Mouse (Mus musculus): ENCODE results near the gene Trmt2a. TPM values are rescaled to one million over a fixed set of nuclear protein-coding genes. Genes with fewer than 3 reads are reported as not detected.

Trmt2a gene
- total RNA-seq (2015; ENCODE audit: low replicate concordance): 20.9 and 48.0 TPM in 2 replicates
- total RNA-seq (2017; ENCODE audit: low replicate concordance): 16.4 and 19.1 TPM in 2 replicates

- ATAC-seq (replicated peaks; ENCODE audit: low FRiP score, poor library complexity, severe bottlenecking): peak; percentile 88
Observed at GRCm38 (mm10) chr16:18248433-18249363, at the start of gene Trmt2a, which contains the start of gene Ranbp1. TSS of gene Trmt2a (plus strand) at chr16:18248679. TSS of gene Ranbp1 (minus strand) at chr16:18248732.

- no peak for ATAC-seq (replicated peaks; ENCODE audit: low FRiP score, poor library complexity, severe bottlenecking)
Observed at GRCm38 (mm10) chr16:18200062-18200461, 48.4 kb upstream of the Trmt2a start.

- no peak for ATAC-seq (replicated peaks; ENCODE audit: low FRiP score, poor library complexity, severe bottlenecking)
Observed at GRCm38 (mm10) chr16:18201620-18202019, 46.9 kb upstream of the Trmt2a start.

- no peak for ATAC-seq (replicated peaks; ENCODE audit: low FRiP score, poor library complexity, severe bottlenecking)
Observed at GRCm38 (mm10) chr16:18202061-18202460, 46.4 kb upstream of the Trmt2a start.

GRCm38 (mm10) chr16:18203430-18204091 lies 44.9 kb upstream of the Trmt2a start:
- no peak for ATAC-seq (replicated peaks; ENCODE audit: low FRiP score, poor library complexity, severe bottlenecking)

GRCm38 (mm10) chr16:18210701-18211416 lies 37.6 kb upstream of the Trmt2a start:
- no peak for ATAC-seq (replicated peaks; ENCODE audit: low FRiP score, poor library complexity, severe bottlenecking)

GRCm38 (mm10) chr16:18211417-18212171 lies 36.9 kb upstream of the Trmt2a start:
- peak; percentile 75 for ATAC-seq (replicated peaks; ENCODE audit: low FRiP score, poor library complexity, severe bottlenecking)

- ATAC-seq (replicated peaks; ENCODE audit: low FRiP score, poor library complexity, severe bottlenecking): no peak
Observed at GRCm38 (mm10) chr16:18213689-18214088, 34.8 kb upstream of the Trmt2a start.

- no peak for ATAC-seq (replicated peaks; ENCODE audit: low FRiP score, poor library complexity, severe bottlenecking)
Observed at GRCm38 (mm10) chr16:18214858-18215257, 33.6 kb upstream of the Trmt2a start.

GRCm38 (mm10) chr16:18217579-18217978 lies 30.9 kb upstream of the Trmt2a start, which contains the start of gene Ccdc188:
TSS of gene Ccdc188 (plus strand) at chr16:18217879.
- ATAC-seq (replicated peaks; ENCODE audit: low FRiP score, poor library complexity, severe bottlenecking): no peak

GRCm38 (mm10) chr16:18218580-18218996 lies 29.9 kb upstream of the Trmt2a start:
- 0 out of 2 replicates have a peak, but pooled peaks have one; percentile 11 for ATAC-seq (replicated peaks; ENCODE audit: low FRiP score, poor library complexity, severe bottlenecking)

- no peak for ATAC-seq (replicated peaks; ENCODE audit: low FRiP score, poor library complexity, severe bottlenecking)
Observed at GRCm38 (mm10) chr16:18220001-18220400, 28.5 kb upstream of the Trmt2a start.

GRCm38 (mm10) chr16:18220856-18221542 lies 27.5 kb upstream of the Trmt2a start:
- no peak for ATAC-seq (replicated peaks; ENCODE audit: low FRiP score, poor library complexity, severe bottlenecking)

GRCm38 (mm10) chr16:18221543-18221898 lies 27.0 kb upstream of the Trmt2a start:
- ATAC-seq (replicated peaks; ENCODE audit: low FRiP score, poor library complexity, severe bottlenecking): no peak

GRCm38 (mm10) chr16:18222188-18222587 lies 26.3 kb upstream of the Trmt2a start:
- no peak for ATAC-seq (replicated peaks; ENCODE audit: low FRiP score, poor library complexity, severe bottlenecking)

GRCm38 (mm10) chr16:18227187-18227586 lies 21.3 kb upstream of the Trmt2a start:
- no peak for ATAC-seq (replicated peaks; ENCODE audit: low FRiP score, poor library complexity, severe bottlenecking)

GRCm38 (mm10) chr16:18227897-18228422 lies 20.5 kb upstream of the Trmt2a start:
- no peak for ATAC-seq (replicated peaks; ENCODE audit: low FRiP score, poor library complexity, severe bottlenecking)

GRCm38 (mm10) chr16:18228856-18229255 lies 19.6 kb upstream of the Trmt2a start:
- no peak for ATAC-seq (replicated peaks; ENCODE audit: low FRiP score, poor library complexity, severe bottlenecking)

All from erythroblast, adult 5-6 weeks (primary cell).